Mouse (Mus musculus) brown adipose tissue, adult 24 weeks (tissue): ENCODE measurements around the gene Sipa1l1. TPM values are rescaled to one million over a fixed set of nuclear protein-coding genes. Genes with fewer than 3 reads are reported as not detected.

Experiments
- H3K27ac ChIP-seq: fragments of 200-500 bp; replicated peaks from 2 replicates; pipeline ENCODE4 v1.5.1; 2012; ENCODE audit warnings: low read depth, mild to moderate bottlenecking, low read length
- H3K4me1 ChIP-seq: fragments of 200-500 bp; 2 replicates; pipeline ENCODE4 v1.6.1; 2012; ENCODE audit warnings: low read length, mixed read lengths; ENCODE audit not compliant: control insufficient read depth, insufficient read depth, insufficient read length
- H3K4me3 ChIP-seq: fragments of 200-500 bp; 2 replicates; pipeline ENCODE4 v1.5.1; 2012; ENCODE audit warnings: low read depth, mild to moderate bottlenecking, low read length, moderate library complexity; ENCODE audit not compliant: insufficient read depth
- polyA plus RNA-seq: library from polyadenylated mRNA; stranded (reverse); fragments of >200 nt; gene quantifications from 2 replicates; pipeline ENCODE4 v1.2.4, GENCODE M21; 2012; ENCODE audit not compliant: missing spikeins, insufficient read depth, insufficient read length

The Sipa1l1 gene
- 23.9 and 29.7 TPM in 2 replicates for polyA plus RNA-seq

DNA sequence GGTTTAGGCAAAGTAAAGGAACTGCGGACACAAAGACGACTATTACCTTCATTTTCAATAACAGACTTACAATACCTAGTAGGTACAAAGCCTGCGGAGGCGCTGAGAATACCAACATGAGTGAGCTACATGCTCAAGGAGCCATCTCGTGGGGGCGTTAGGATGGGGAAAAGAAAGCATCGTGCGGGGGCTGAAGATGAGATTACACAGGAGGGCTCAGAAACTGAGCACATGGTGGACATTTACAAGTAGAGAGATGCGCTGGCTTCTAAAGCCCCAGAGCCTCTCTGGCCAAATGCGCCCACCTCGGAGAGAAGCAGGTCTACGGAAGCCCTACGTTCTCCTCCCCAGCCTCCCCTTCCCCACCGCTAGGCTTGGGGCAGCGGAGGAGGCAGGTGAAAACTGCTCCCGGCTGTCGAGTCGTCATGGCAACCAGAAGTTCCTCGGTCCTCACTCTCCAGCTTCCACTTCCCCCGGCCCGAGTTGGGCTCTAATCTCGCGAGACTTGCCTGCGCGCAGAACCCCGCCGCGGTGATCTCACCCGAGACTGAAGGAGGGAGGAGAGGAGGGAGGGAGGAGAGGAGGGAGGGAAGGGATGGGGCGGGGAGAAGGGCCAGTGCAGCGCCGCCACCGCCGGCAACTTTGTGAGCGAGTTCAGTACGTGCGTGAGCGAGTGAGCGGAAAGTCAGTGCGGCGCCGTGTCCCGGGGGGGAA is at the start of gene Sipa1l1:
Sipa1l1 (plus strand) TSS at position 501 of the 714 bp plus-strand sequence.
- peak within 1 kb of the TSS; percentile 47 for H3K27ac ChIP-seq
- peak within 1 kb of the TSS; percentile 90 for H3K4me3 ChIP-seq
- H3K4me1 ChIP-seq, result no peaks in the 10 kb centered on the region; the same call in 1 of the 2 replicates

DNA sequence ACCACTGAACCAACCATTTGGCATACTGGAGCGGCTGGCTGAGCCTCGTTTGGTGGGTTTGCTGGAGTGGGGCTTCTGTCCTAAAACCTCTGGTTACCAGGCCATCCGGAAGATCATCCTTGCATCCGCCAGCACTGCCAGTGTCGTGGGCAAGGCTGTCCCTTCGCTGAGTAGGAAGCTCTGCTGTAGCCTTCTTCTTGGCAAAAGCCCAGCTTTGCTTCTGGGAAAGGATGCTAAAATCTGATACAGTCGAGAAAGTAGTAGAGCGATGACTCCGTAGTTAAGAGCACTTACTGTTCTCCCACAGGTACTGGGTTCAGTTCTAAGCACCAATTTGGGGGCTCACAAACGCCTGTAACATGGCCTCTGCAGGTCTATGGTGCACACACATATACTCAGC is 47.2 kb upstream of the Sipa1l1 start:
- H3K27ac ChIP-seq, result no peak overlapping the region
- H3K4me3 ChIP-seq, result no peak overlapping the region
- peaks cover 3% of the 10 kb centered on the region; the same call in 1 of the 2 replicates for H3K4me1 ChIP-seq

DNA sequence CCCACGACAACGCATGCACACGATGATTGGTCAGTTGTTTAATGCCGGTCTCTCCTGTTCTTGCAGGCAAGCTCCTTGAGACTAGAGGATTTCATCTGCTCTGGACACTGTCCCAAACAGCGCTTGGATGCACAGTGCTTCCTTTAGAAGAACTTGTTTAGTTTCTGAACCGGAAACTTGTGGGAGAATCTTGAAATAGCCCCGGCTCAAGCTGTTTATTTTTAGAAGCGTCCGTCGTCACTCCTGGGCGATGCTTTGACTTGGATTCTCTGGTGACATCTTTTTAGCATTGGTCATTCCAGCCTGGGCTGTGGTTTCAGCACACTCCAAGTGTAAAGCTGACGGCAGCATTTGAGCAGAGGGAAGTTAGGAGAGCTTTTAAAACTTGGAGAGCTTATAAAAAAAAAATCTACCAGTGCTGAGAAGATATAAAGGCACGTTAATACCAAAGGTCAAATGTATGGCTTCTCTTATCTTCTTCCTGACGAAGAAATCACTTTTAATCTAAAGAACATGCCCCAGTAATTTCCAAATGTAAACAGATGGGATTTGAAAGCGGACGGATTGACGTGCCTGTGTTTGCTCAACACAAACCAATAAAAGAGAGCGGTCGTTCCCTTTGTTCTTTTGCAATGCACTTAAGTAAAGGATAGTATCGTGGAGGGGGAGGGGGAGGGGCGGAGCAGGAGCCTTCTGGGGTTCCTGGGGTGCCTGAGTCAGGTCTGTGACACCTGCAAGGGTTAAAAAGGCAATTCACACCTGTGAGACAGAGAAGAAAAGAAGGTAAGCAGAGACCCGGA is 46.5 kb upstream of the Sipa1l1 start:
- peak overlapping the region; percentile 19; the same call in 1 of the 2 replicates for H3K4me3 ChIP-seq
- H3K4me1 ChIP-seq, result peaks cover 3% of the 10 kb centered on the region; the same call in 1 of the 2 replicates
- H3K27ac ChIP-seq, result no peak overlapping the region

DNA sequence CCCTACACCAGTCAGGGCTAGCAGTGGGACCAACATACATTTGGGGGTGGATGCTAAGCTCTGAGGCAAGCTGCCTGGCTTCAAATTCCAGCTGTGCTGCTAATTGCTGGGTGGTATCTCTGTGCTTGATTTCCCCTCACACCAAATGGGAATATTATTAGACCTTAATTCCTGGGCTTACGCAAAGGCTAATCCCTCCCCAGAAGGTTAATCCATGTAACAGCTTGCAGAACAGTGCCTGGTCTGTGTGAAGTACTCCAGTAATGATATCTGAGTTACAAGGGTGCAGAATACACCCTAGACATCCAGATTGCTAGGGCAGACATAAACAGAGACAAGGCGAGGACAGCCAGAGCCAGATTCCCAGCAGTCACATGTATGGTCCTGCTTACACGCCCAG is 42.3 kb upstream of the Sipa1l1 start:
- H3K27ac ChIP-seq, result no peak overlapping the region
- no peak overlapping the region for H3K4me3 ChIP-seq
- 0 out of 2 replicates have a peak, but pooled peaks cover 2% of the 10 kb centered on the region for H3K4me1 ChIP-seq

DNA sequence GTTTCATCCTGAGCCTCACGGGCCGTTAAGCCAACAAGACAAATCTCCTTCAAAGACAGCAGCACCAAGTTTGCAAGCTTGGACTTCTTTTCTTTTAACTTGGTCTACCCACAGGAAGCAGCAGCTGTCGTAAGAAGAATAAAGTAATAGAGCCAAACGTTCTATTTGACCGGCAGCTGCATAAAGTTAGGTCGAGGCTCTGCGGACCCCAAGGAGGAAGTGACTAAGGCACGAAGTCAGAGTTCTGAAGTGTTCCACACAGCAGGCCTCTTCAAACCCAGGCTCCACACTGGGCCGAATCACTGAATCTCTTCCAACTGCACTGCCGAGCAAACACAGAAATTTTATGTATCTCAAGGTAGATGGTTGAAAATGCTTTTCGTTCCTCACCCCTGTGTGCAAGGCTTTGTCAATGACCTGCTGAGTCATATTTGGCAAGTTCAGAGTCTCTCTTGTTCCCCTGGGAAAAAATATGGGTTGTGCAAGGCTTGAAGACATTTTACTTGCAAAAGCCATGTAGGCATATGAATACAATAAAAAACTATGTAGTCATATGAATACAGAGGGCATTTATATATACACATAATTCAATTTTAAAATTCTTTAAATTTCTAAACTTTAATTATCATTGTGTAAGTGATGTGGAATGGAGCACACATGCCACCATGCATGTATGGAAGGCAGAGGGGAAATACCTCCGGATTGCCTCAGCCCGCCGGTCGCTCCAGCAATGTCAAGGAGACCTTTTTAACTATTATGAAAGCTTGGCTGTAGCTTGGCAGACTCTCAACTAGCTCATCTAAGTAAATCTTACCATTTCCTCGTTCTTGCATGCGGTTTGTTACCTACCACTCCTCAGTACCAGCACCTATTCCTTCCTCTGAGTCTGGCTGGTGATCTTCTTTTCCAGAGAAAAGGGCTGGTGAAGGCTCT is 29.6 kb upstream of the Sipa1l1 start:
- Histone ChIP-seq H3K27ac (peak overlapping the region; percentile 46), H3K4me3 (no peak overlapping the region), H3K4me1 (no peaks in the 10 kb centered on the region; the same call in 1 of the 2 replicates)

DNA sequence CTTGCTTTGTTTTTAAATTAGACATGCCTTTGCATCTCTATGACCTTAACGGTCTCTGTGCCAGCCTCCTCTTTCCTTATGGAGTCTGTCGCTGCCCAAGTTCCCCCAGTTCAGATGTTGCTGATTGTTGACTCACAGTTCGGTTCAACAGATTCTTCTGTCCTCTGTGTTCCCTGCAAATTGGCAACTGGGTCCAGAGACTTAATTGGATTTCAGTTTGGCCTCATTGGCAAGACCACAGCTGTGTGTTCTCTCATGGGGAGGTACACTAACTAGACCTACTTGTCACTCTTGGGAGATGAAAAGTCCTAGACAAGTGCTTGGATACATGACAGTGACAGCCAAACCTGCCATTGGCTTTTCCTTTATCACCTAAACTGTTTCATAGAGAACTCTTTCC is 25.7 kb upstream of the Sipa1l1 start:
- Histone ChIP-seq H3K4me3 (no peak overlapping the region), H3K4me1 (no peaks in the 10 kb centered on the region; the same call in 1 of the 2 replicates), H3K27ac (no peak overlapping the region)

DNA sequence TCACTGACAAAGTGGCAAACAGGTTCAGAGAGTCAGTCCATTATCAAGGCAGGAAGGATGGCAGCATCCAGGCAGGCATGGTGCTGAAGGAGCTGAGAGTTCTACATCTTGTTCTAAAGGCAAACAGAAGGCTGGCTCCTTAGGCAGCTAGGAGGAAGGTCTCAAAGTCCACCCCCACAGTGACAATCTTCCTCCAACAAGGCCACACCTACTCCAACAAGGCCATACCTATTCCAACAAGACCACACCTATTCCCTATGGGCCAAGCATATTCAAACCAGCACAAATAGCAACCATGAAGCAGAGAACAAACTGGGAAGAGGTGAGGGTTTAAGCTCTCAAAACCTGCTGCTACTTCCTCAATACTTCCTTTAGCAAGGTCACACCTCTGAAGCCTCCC is 23.9 kb upstream of the Sipa1l1 start:
- no peak overlapping the region for H3K4me3 ChIP-seq
- no peaks in the 10 kb centered on the region; the same call in 1 of the 2 replicates for H3K4me1 ChIP-seq
- H3K27ac ChIP-seq, result no peak overlapping the region

DNA sequence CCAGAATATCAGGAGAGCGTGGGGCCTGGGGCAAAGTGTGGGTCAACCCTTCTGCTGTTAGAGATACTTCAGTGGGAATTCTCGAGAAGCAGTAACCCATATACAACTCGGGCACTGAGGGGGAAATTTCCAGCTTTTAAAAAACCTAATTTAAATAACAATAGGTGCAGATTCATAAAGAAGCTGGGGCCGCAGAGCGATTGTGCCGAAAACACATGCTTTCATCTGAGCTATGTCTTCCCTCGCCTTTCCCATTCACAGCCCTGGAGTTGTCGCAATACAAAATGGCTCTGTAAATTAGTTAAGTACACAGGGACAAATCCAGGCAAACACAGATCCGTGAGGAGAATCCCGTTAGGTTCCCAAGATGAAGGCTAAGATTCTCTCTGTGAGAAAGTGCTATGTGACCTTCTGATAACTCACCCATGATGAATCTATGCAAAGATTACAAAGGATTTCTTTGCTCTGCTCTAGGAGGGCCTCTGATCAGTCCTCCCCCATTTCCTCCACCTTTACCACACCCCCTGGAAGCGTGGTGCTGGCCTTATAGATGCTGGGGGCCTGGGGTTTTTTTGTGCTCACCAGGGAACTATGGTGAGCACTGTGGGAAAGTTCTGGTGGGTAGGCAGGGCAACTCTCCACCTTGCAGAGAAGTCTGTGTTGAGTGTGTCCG is 22.0 kb upstream of the Sipa1l1 start:
- no peaks in the 10 kb centered on the region; the same call in 1 of the 2 replicates for H3K4me1 ChIP-seq
- no peak overlapping the region for H3K4me3 ChIP-seq
- no peak overlapping the region for H3K27ac ChIP-seq

DNA sequence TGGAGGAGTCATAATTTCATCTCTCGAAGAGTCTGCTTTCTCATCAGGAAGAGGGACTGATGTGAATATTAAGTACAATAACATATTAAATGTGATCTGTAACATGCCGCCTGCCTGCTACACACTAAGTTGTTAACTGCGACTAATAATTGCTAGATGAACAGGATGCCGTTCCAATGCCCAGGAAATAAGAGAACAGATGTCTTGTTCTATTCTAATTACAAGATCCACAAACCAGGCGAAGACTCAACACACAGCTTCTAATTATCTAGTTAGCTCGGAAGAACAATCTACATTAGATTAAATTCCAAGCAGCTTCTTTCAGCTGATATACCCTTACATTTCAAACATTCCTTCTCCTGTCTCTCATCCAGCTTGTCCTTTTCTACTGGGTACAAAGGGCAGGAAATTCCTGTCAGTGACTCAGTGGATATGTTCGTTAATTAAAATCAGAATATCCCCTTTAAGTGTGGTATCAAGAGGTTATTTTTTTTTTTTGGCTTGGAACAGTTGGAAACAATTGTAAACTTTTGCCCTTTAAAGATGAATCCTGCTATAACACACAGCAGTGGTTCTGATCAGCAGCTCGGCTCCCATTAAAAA is 20.7 kb upstream of the Sipa1l1 start:
- Histone ChIP-seq H3K4me3 (no peak overlapping the region), H3K4me1 (no peaks in the 10 kb centered on the region), H3K27ac (no peak overlapping the region)

DNA sequence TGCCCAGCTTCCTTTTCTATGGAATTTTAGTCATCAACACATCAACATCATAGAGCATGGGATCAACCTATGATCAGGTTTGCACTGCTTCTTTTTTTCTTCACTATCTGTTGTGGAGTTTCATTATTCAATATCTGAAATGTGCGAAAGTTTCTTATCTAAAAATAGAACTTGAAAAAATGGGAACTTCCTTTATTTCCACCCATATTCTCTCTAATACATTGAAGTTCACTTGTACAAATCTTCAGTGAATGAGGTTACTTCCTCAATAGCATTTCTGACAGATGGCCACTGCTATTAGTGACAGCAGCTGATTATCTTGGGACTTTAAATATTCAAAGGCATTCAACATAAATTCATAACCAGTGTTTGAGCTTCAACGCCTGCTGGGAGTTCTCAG is 18.1 kb upstream of the Sipa1l1 start:
- no peak overlapping the region for H3K4me3 ChIP-seq
- H3K4me1 ChIP-seq, result no peaks in the 10 kb centered on the region
- H3K27ac ChIP-seq, result no peak overlapping the region

DNA sequence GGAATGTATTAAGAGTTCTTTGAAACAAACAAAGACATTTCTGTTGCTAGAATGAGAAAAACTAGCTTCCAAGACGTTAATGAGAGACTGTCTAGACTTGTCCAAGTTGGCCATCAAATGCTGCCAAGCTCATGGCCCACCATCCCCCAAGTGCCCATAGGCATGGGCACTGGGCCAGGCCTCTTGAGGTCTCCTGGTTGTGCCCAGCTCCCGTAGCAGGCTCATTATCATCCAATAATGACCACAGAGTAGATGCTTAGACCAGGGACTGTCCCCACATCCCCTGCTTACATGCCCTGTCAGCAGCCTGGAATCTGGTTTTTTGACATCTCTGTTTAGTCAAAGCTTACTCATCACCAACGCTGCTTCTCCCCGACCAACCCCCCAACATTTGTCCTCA is 14.6 kb upstream of the Sipa1l1 start:
- Histone ChIP-seq H3K27ac (no peak overlapping the region), H3K4me1 (no peaks in the 10 kb centered on the region), H3K4me3 (no peak overlapping the region)

DNA sequence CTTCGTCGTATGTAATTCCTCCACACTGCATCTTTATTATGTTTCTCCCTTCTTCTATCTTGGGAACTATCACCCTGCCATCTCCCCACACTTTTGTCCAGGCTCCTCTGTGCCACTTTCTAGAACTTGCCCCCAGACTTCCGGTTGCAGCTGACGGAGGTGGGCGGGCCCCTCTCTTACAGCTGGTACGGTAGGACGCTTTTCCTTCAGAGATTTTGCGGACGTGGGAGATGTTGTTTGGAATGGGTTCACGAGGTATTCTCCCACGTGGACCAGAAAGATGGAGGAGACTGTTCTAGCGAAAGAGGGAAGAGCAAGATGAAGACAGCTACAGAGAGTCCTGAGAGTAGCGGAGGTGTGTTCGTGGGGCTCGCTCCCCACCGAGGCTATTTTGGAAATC is 10.6 kb upstream of the Sipa1l1 start:
- Histone ChIP-seq H3K4me3 (no peak overlapping the region), H3K4me1 (peaks cover 6% of the 10 kb centered on the region; the same call in 1 of the 2 replicates), H3K27ac (no peak overlapping the region)

DNA sequence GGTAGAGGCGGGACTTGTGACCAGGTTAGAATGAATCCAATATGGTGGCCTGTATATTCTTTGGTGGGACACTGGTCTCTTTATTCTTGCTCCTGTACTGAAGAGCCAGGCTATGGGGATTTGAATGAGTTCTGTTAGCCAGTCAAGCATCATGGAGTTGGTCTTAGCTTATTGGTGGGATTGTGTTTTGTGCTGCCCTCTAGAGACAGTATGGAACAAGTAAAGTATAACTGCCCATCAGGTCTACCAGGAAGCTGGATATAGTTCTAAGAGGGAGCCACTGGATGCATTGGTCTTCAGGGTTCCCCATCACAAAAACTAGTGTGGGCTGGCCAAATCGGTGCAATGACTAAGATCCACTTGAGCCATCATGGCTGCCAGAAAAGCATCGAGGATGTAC is 9.7 kb upstream of the Sipa1l1 start:
- Histone ChIP-seq H3K4me1 (peaks cover 6% of the 10 kb centered on the region; the same call in 1 of the 2 replicates), H3K27ac (no peak overlapping the region), H3K4me3 (no peak overlapping the region)

DNA sequence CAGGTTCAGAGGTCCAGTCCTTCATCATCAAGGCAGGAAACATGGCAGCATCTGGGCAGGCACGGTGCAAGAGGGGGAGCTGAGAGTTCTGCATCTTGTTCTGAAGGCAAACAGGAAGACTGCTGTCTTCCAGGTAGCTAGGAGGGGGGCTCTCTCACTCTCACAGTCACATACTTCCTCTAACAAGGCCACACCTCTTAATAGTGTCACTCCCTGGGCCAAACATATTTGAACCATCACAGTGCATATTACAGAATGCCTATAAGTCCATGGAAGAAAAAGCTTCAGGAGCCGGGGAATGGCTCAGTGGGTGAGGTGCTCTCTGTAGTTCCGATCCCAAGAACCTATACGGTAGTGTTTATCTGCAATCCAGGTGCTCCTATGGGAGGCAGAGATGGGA is 3.5 kb upstream of the Sipa1l1 start:
- H3K27ac ChIP-seq, result no peak overlapping the region
- H3K4me1 ChIP-seq, result peaks cover 6% of the 10 kb centered on the region; the same call in 1 of the 2 replicates
- H3K4me3 ChIP-seq, result no peak overlapping the region
